Mouse (Mus musculus): ENCODE results near the gene Yap1.

The Yap1 gene

GRCm38 (mm10) chr9:7971993-7972392 is 32.4 kb downstream of the Yap1 start:
- DNase-seq (ENCODE audit: low spot score) = no peak

- no peak for DNase-seq (ENCODE audit: low spot score)
Measured at GRCm38 (mm10) chr9:7967980-7968379, 36.4 kb downstream of the Yap1 start.

- no peak for DNase-seq (ENCODE audit: low spot score)
Measured at GRCm38 (mm10) chr9:7965590-7965989, 38.8 kb downstream of the Yap1 start.

GRCm38 (mm10) chr9:7963867-7964266 is 40.5 kb downstream of the Yap1 start:
- no peak for DNase-seq (ENCODE audit: low spot score)

- DNase-seq (ENCODE audit: low spot score) = no peak
Measured at GRCm38 (mm10) chr9:7962915-7963314, 41.5 kb downstream of the Yap1 start.

- DNase-seq (ENCODE audit: low spot score) = no peak
Measured at GRCm38 (mm10) chr9:7961366-7962160, 42.8 kb downstream of the Yap1 start.

- peak; percentile 22 for DNase-seq (ENCODE audit: low spot score)
Measured at GRCm38 (mm10) chr9:7960382-7960781, 44.0 kb downstream of the Yap1 start.

- no peak for DNase-seq (ENCODE audit: low spot score)
Measured at GRCm38 (mm10) chr9:7959301-7959700, 45.1 kb downstream of the Yap1 start.

- DNase-seq (ENCODE audit: low spot score) = no peak
Measured at GRCm38 (mm10) chr9:7958025-7958593, 46.3 kb downstream of the Yap1 start.

- DNase-seq (ENCODE audit: low spot score) = no peak
Measured at GRCm38 (mm10) chr9:7957407-7957806, 47.0 kb downstream of the Yap1 start.

- no peak for DNase-seq (ENCODE audit: low spot score)
Measured at GRCm38 (mm10) chr9:7956400-7956799, 48.0 kb downstream of the Yap1 start.

- no peak for DNase-seq (ENCODE audit: low spot score)
Measured at GRCm38 (mm10) chr9:7952886-7953285, 51.5 kb downstream of the Yap1 start.

- no peak for DNase-seq (ENCODE audit: low spot score)
Measured at GRCm38 (mm10) chr9:7950211-7950644, 54.2 kb downstream of the Yap1 start.

- no peak for DNase-seq (ENCODE audit: low spot score)
Measured at GRCm38 (mm10) chr9:7947946-7948345, 56.5 kb downstream of the Yap1 start.

- no peak for DNase-seq (ENCODE audit: low spot score)
Measured at GRCm38 (mm10) chr9:7943796-7944462, 60.5 kb downstream of the Yap1 start.

- DNase-seq (ENCODE audit: low spot score) = no peak
Measured at GRCm38 (mm10) chr9:7942701-7943100, 61.7 kb downstream of the Yap1 start.

- DNase-seq (ENCODE audit: low spot score) = no peak
Measured at GRCm38 (mm10) chr9:7940075-7940474, 64.3 kb downstream of the Yap1 start.

GRCm38 (mm10) chr9:7934419-7934818 is 70.0 kb downstream of the Yap1 start:
- DNase-seq (ENCODE audit: low spot score) = no peak

- no peak for DNase-seq (ENCODE audit: low spot score)
Measured at GRCm38 (mm10) chr9:7929552-7929951, 74.8 kb downstream of the Yap1 start.

GRCm38 (mm10) chr9:7928866-7929265 is 75.5 kb downstream of the Yap1 start:
- no peak for DNase-seq (ENCODE audit: low spot score)

GRCm38 (mm10) chr9:7928207-7928793 is 76.1 kb downstream of the Yap1 start:
- DNase-seq (ENCODE audit: low spot score) = no peak

GRCm38 (mm10) chr9:7914925-7915324 is 89.5 kb downstream of the Yap1 start:
- no peak for DNase-seq (ENCODE audit: low spot score)

GRCm38 (mm10) chr9:7914487-7914886 is 89.9 kb downstream of the Yap1 start:
- peak; percentile 51 for DNase-seq (ENCODE audit: low spot score)
